Mouse (Mus musculus) frontal cortex, postnatal 14 days (tissue): Measurements from ENCODE around the gene Gabbr2.

Source experiments
- DNase-seq, 2 experiments: peaks; one replicate each; pipeline ENCODE4 v3.0.0; 2022; ENCODE audit warnings: low spot score in 2 of 2

Gabbr2 gene

GRCm38 (mm10) chr4:46821709-46822108 is 170.0 kb downstream of the Gabbr2 start:
- no peak for DNase-seq

- no peak for DNase-seq
These were observed 176.7 kb downstream of the Gabbr2 start for GRCm38 (mm10) chr4:46814954-46815353.

- no peak for DNase-seq
These were observed 177.4 kb downstream of the Gabbr2 start for GRCm38 (mm10) chr4:46814236-46814635.

- DNase-seq: no peak
These were observed 180.5 kb downstream of the Gabbr2 start for GRCm38 (mm10) chr4:46811165-46811564.

- no peak for DNase-seq
These were observed 184.8 kb downstream of the Gabbr2 start for GRCm38 (mm10) chr4:46806876-46807275.

GRCm38 (mm10) chr4:46805910-46806309 is 185.8 kb downstream of the Gabbr2 start:
- peak; percentile 63 to 76 for DNase-seq

- no peak for DNase-seq
These were observed 189.3 kb downstream of the Gabbr2 start for GRCm38 (mm10) chr4:46802386-46802785.

GRCm38 (mm10) chr4:46799904-46800303 is 191.8 kb downstream of the Gabbr2 start:
- no peak for DNase-seq

- DNase-seq: no peak
These were observed 196.0 kb downstream of the Gabbr2 start for GRCm38 (mm10) chr4:46795707-46796106.

- DNase-seq: peak; percentile 64 to 78
These were observed 197.1 kb downstream of the Gabbr2 start for GRCm38 (mm10) chr4:46794583-46794982.

GRCm38 (mm10) chr4:46792280-46793026 is 199.2 kb downstream of the Gabbr2 start:
- DNase-seq: peak; percentile 67 to 77

- DNase-seq: no peak
These were observed 200.3 kb downstream of the Gabbr2 start for GRCm38 (mm10) chr4:46791268-46791951.

GRCm38 (mm10) chr4:46790609-46791267 is 200.9 kb downstream of the Gabbr2 start:
- DNase-seq: no peak

GRCm38 (mm10) chr4:46784430-46785049 is 207.1 kb downstream of the Gabbr2 start:
- DNase-seq: no peak

GRCm38 (mm10) chr4:46781109-46781508 is 210.6 kb downstream of the Gabbr2 start:
- DNase-seq: no peak

GRCm38 (mm10) chr4:46775959-46776358 is 215.7 kb downstream of the Gabbr2 start:
- no peak for DNase-seq

GRCm38 (mm10) chr4:46774652-46775051 is 217.0 kb downstream of the Gabbr2 start:
- no peak for DNase-seq

- no peak for DNase-seq
These were observed 218.4 kb downstream of the Gabbr2 start for GRCm38 (mm10) chr4:46773243-46773642.

- no peak for DNase-seq
These were observed 219.1 kb downstream of the Gabbr2 start for GRCm38 (mm10) chr4:46772591-46772990.

- DNase-seq: peak; percentile 48 to 53
These were observed 220.6 kb downstream of the Gabbr2 start for GRCm38 (mm10) chr4:46771116-46771515.

GRCm38 (mm10) chr4:46770635-46771034 is 221.0 kb downstream of the Gabbr2 start:
- DNase-seq: no peak

GRCm38 (mm10) chr4:46770090-46770489 is 221.6 kb downstream of the Gabbr2 start:
- no peak for DNase-seq
